Mouse (Mus musculus): ENCODE data around the gene Usp54.

Gene Usp54

GRCm38 (mm10) chr14:20640644-20641437 lies at the start of gene Usp54:
Gene Usp54, minus strand, starts transcription at chr14:20641063.
- in situ Hi-C loops (cut with MboI; ENCODE audit: low sequenced_read_pairs): no loop called here

- in situ Hi-C loops (cut with MboI; ENCODE audit: low sequenced_read_pairs): no loop called here
Measured at GRCm38 (mm10) chr14:20689009-20689408, 48.1 kb upstream of the Usp54 start.

DNA sequence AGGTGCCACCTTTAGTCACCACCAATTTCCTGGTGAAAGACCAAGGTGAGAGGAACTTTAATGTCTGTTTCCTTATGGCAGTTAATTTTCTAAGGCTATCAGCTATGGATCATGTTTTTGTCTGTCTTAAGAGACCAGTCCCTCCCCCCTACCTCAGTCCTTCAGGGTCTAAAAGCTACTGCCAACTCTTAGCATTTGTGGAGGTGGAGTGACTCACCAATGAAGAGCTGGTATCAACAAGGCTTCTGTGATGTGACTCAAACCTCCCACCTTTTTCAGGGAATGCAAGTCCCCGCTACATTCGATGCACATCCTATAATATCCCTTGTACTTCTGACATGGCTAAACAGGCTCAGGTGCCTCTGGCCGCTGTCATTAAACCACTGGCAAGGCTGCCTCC lies 45.7 kb upstream of the Usp54 start:
- in situ Hi-C loops (cut with MboI; ENCODE audit: low sequenced_read_pairs): no loop called here

DNA sequence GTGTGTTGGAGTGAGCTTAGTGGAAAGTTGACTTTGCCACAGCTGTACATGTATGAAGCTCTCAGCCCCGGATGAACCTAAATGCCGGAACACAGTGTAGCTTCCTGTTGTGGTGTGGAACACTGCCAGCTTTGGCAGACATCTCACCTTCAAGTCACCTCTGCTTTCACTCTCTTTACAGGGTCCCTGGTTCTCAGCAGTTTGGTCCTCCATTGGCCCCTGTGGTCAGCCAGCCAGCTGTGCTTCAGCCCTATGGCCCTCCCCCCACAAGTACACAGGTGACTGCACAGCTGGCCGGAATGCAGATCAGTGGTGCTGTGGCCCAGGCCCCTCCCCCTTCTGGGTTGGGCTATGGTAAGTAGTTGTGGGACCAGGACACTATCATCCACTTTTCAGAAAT lies 41.6 kb upstream of the Usp54 start:
- in situ Hi-C loops (cut with MboI; ENCODE audit: low sequenced_read_pairs): no loop called here

DNA sequence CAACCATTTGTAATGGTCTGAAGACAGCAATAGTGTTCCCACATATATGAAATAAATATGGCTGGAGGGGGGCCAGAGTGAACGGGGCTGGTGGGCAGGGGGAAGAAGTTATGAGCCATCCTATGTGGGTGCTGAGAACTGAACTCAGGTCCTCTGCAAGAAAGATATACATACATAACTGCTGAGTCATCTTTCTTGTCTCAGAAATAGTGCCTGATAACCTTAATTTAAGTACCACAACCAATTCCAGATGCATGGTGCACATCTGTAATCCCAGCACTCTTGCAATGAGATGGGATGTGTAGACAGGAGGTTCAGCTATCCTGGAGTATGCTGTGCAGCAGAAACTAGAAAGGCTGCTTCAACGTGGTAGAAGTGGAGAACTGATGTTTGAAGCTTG lies 40.9 kb upstream of the Usp54 start:
- in situ Hi-C loops (cut with MboI; ENCODE audit: low sequenced_read_pairs): no loop called here

DNA sequence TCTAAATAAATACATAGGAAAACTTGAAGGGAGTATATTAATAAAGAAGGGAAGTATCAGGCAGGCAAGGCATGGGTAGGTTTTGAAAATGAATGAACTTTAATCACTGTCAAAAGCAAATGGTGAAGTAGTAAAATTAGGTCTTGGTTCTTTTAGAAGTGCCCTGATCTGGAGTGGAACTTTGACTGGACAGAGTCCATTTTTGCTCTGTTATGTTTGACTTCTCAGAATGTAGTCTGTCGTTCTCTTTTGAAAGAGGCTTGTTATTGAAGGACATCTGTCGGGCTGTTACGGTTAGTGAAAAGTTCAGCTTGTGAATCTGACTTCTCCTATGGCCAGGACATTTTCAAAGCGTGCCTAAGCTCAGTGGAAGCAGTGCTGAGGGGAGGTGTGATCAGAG lies 37.0 kb upstream of the Usp54 start:
- in situ Hi-C loops (cut with MboI; ENCODE audit: low sequenced_read_pairs): no loop called here

- in situ Hi-C loops (cut with MboI; ENCODE audit: low sequenced_read_pairs): no loop called here
Measured at GRCm38 (mm10) chr14:20674064-20674833, 33.4 kb upstream of the Usp54 start, which contains the start of gene Sec24c. Gene Sec24c, plus strand, starts transcription at chr14:20674308.

DNA sequence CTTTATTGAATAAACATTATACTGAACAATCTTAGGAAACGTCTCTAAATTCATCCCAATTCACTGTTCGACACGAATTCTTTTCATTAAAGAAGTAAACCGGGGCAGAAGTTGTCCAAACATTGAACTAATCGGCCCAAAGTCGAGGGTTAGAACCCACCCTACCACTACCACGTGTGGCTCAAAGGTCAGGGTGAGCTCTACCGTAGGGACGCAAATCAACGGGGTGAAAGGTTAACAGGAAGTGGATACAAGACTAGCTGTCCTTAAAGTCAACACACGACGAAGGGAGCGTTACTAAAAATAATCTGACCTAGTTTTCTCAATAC lies 32.8 kb upstream of the Usp54 start:
- in situ Hi-C loops (cut with MboI; ENCODE audit: low sequenced_read_pairs): no loop called here

DNA sequence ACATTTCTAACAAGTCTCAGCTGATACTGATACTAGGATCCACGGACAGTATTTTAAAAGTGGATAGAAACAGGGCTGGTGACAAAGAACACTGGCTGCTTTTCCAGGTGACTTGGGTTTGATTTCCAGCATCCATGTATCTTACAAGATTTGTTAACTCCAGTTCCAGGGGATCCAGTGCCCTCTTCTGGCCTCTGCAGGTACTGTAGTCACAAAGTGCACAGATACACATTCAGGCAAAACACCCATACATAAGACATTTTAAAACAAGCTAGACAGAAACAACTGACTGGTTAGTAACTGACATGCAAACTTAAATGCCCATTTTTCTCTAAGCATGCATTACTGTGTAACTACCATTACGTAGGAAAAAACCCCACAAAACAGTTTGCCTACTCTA lies 32.1 kb upstream of the Usp54 start:
- in situ Hi-C loops (cut with MboI; ENCODE audit: low sequenced_read_pairs): no loop called here

DNA sequence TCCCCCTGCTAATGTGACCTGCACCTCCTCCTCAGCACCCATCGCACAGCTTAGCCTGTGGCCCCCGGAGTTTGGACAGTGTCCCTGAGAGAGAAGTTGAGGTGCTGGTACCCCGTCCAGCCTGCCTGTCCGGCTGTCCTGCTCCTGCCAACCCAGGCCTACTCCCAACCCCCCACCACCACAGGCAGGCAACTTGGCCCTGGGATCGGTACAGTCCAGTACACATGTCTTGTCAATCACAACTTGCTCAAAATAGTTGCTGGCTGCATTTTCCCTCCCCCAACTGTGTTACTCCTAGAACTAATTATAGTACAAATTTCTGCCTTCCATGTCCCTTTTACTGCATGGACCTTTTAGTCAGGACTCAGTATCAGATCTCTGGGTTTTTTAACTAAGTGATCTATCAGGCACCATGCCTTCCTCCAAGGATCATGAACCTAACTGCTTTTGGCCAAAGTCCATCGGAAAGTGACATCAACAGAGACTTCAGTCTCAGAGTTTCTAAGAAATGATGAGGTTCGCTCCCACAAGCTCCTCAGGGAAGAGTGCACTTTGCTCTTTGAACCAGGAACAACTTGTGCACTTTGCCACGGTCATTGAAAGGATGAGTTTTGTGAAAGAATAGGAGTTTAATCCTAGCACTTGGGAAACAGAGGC lies 27.4 kb upstream of the Usp54 start, which contains the start of gene Synpo2l:
TSS of gene Synpo2l (minus strand) at position 201 of the 657 bp plus-strand sequence.
- in situ Hi-C loops (cut with MboI; ENCODE audit: low sequenced_read_pairs): no loop called here

GRCm38 (mm10) chr14:20667469-20667868 lies 26.6 kb upstream of the Usp54 start:
- in situ Hi-C loops (cut with MboI; ENCODE audit: low sequenced_read_pairs): no loop called here

DNA sequence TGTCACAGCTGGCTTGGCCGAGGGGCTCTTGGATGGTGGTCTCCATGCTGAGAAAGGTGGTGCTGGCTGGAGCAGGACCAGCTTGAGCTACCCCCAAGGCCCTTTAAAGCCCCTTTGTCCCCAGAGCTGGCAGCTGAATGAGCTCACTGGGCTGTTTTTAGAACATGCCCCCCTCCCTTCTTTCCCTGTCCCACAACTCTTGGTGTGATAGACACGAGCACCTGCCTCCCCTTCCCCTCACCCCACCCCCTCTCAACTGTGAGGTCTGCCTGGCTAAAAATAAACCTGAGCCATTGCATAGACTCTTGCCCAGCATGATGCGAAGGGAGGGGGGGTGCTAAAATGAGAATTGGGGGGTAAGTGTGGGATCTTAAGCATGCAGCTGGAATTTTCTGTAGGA lies 23.6 kb upstream of the Usp54 start:
- in situ Hi-C loops (cut with MboI; ENCODE audit: low sequenced_read_pairs): loop anchor here (5.0 kb wide), 1 partner anchor 77 kb away; no protein-coding TSS in a partner anchor

DNA sequence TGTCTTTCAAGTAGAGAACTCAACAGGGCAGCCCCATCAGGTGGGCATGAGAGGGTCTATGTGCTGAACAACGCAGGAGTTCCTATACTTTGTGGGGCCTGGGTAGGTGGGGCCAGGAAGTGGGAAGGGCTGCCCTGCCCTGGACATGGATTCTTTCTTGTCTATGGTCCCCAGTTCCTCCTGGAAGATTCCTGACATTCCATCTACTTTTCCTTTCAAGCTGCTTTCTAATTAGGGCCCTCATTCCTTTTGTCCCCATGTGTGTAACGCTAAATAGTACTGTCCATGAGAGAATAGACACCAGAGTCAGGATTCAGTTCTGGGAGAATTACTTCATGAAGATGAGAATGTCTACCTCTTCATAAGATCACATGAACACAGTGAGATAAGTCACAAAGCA lies 22.7 kb upstream of the Usp54 start:
- in situ Hi-C loops (cut with MboI; ENCODE audit: low sequenced_read_pairs): loop anchor here (5.0 kb wide), 1 partner anchor 76 kb away; no protein-coding TSS in a partner anchor

DNA sequence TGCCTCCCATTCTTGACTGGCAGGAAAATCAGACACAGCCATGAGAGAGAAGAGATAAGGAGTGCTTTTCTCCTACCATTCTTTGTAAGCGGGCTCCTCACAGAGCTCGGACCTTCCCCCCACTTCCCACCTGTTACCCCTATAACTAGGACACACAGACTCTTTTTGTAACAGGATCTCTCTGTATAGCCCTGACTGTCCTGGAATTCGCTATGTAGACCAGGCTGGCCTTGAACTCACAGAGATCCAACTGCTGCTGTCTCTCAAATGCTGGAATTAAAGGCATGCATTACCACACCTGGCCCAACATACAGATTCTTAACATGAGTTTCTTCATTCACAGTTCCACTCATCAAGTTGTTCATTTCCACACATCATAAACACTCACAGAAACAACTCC lies 21.9 kb upstream of the Usp54 start:
- in situ Hi-C loops (cut with MboI; ENCODE audit: low sequenced_read_pairs): loop anchor here (5.0 kb wide), 1 partner anchor 75 kb away; no protein-coding TSS in a partner anchor

DNA sequence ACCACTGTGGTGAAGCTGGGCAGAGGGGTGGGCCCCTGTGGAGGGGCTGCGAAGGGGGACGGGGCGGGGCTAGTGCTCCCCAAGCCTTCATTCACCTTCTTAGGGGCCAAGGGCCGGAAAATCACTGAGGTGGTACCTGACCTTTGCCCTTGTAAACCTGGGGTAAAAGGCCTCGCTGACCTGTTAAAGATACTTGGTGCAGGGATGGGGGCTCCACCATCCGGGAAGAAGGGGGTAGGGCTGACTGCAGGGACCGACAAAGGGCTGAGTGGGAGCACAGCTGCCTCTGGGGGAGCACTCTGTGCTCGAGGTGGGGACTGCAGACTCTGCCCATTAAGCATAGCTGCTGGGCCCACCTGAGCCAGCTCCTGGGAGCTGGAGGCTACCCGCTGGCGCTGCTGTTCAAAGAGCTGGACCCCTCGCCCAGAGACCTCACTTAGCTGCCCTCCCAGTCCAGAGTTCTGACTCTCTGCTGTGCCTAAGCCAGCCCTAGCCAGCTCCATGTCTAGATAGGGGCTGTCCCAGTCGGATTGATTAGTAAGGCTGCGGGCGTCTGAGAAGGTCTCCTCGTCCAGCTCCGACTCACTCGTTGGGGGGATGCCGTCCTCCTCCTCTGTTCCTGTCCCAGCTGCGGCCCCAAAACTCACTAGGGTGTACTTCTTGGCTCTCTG lies 20.9 kb upstream of the Usp54 start:
- in situ Hi-C loops (cut with MboI; ENCODE audit: low sequenced_read_pairs): loop anchor here (5.0 kb wide), 1 partner anchor 74 kb away; no protein-coding TSS in a partner anchor

GRCm38 (mm10) chr14:20660827-20661660 lies 20.2 kb upstream of the Usp54 start:
- in situ Hi-C loops (cut with MboI; ENCODE audit: low sequenced_read_pairs): loop anchor here (5.0 kb wide), 1 partner anchor 74 kb away; no protein-coding TSS in a partner anchor

DNA sequence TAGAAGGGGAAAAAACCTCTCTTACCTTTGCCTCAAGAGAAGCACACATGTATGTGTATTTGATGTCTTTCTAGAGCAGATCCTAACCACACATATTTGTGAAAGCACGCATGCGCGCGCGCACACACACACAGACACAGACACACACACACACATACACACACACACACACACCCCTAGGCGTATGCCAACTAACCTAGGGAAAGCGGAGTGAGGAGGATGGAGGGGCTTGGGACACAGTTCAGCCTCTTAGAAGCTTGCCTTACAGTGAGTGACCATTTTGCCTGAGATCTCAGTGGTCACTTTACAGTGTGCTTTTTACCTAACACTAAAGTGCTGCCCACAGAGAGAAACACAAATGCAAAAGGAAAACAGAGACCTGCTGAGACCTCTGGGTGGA lies 18.8 kb upstream of the Usp54 start:
- in situ Hi-C loops (cut with MboI; ENCODE audit: low sequenced_read_pairs): loop anchor here (5.0 kb wide), 1 partner anchor 72 kb away; no protein-coding TSS in a partner anchor

DNA sequence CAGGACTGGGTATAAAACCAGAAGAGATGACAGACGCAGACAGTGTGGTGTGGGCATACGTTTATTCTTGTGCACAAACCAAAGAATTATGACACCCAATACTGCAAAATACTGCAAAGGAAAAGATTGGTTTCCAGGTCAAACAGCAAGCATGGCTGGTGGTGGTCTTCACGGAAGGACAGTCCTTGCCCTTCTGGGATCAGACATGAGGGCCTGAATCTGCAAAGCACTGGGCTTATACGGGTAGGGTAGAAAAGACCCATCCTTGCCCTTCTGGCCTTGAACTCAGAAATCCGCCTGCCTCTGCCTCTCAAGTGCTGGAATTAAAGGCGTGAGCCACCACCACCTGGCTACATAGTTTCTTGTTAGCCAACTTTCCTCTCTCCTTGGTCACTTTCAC lies 18.0 kb upstream of the Usp54 start:
- in situ Hi-C loops (cut with MboI; ENCODE audit: low sequenced_read_pairs): no loop called here

GRCm38 (mm10) chr14:20658326-20658725 lies 17.5 kb upstream of the Usp54 start:
- in situ Hi-C loops (cut with MboI; ENCODE audit: low sequenced_read_pairs): no loop called here

GRCm38 (mm10) chr14:20656361-20656760 lies 15.5 kb upstream of the Usp54 start, which contains the start of gene Myoz1:
Gene Myoz1, minus strand, starts transcription at chr14:20656540.
- in situ Hi-C loops (cut with MboI; ENCODE audit: low sequenced_read_pairs): no loop called here
